Mouse (Mus musculus) brain, embryonic 14.5 days (tissue): ENCODE data around the gene Ubn1. TPM values are rescaled to one million over a fixed set of nuclear protein-coding genes. Genes with fewer than 3 reads are reported as not detected.

Experiments
- DNase-seq: peaks from one replicate; pipeline ENCODE4 v3.0.0-alpha.2; 2011; ENCODE audit warnings: low read depth
- CTCF ChIP-seq: fragments of 200-500 bp; IDR thresholded peaks from 2 replicates; pipeline ENCODE4 v1.5.1; 2012; ENCODE audit warnings: inconsistent platforms, mild to moderate bottlenecking, moderate library complexity, borderline replicate concordance; ENCODE audit not compliant: insufficient read depth, insufficient read length; ENCODE audit errors: extremely low read depth
- POLR2A ChIP-seq: fragments of 200-500 bp; IDR thresholded peaks from 2 replicates; pipeline ENCODE4 v1.6.1; 2012; ENCODE audit warnings: mild to moderate bottlenecking, inconsistent platforms, borderline replicate concordance; ENCODE audit not compliant: poor library complexity, insufficient read depth, insufficient read length, severe bottlenecking; ENCODE audit errors: extremely low read depth
- polyA plus RNA-seq: library from polyadenylated mRNA; depleted of rRNA; stranded (reverse); fragments of >200 nt; gene quantifications from 2 replicates; pipeline ENCODE4 v1.2.3, GENCODE M21; 2012; rRNA removed

The Ubn1 gene
- polyA plus RNA-seq, 1 experiment, result 37.6 TPM

GRCm38 (mm10) chr16:5130196-5130595, 80.3 kb downstream of the Ubn1 start:
- DNase-seq, result no peak
- TF ChIP-seq POLR2A, result no peak
- no peak for TF ChIP-seq CTCF

GRCm38 (mm10) chr16:5130766-5131165, 80.9 kb downstream of the Ubn1 start:
- DNase-seq, result no peak
- TF ChIP-seq CTCF, result no peak

- DNase-seq, result no peak
- no peak for TF ChIP-seq CTCF
- TF ChIP-seq POLR2A, result no peak
Measured at GRCm38 (mm10) chr16:5131251-5131922, 81.5 kb downstream of the Ubn1 start.

GRCm38 (mm10) chr16:5132401-5132801, 82.5 kb downstream of the Ubn1 start, which contains the start of gene Ppl:
TSS of gene Ppl (minus strand) at chr16:5132421.
- no peak for TF ChIP-seq POLR2A
- no peak for TF ChIP-seq CTCF
- no peak for DNase-seq

- no peak for DNase-seq
- TF ChIP-seq POLR2A (no peak), CTCF (no peak)
Measured at GRCm38 (mm10) chr16:5134623-5135330, 84.9 kb downstream of the Ubn1 start.

- TF ChIP-seq CTCF (no peak), POLR2A (no peak)
- no peak for DNase-seq
Measured at GRCm38 (mm10) chr16:5135551-5136261, 85.8 kb downstream of the Ubn1 start.

Other genes with a start within 250 kb of the Ubn1 start
- gene 4930562C15Rik, start 214.6 kb upstream of the Ubn1 start, polyA plus RNA-seq, result not detected in 2 replicates
- gene Ubald1, start 169.7 kb upstream of the Ubn1 start, polyA plus RNA-seq, result 25.7 and 46.5 TPM in 2 replicates
- gene Mgrn1, start 163.8 kb upstream of the Ubn1 start, polyA plus RNA-seq, result 152 and 169 TPM in 2 replicates
- gene Nudt16l1, start 111.3 kb upstream of the Ubn1 start, polyA plus RNA-seq, result 102 and 141 TPM in 2 replicates
- 99.8 and 131 TPM in 2 replicates for gene Anks3, start 85.9 kb upstream of the Ubn1 start, polyA plus RNA-seq
- not detected in 2 replicates for gene Sept12, start 52.2 kb upstream of the Ubn1 start, polyA plus RNA-seq
- gene Smim22, start 42.8 kb upstream of the Ubn1 start, polyA plus RNA-seq, result 1.6 and 3.4 TPM in 2 replicates
- 149 and 158 TPM in 2 replicates for gene Rogdi, start 36.5 kb upstream of the Ubn1 start, polyA plus RNA-seq
- 169 and 172 TPM in 2 replicates for gene Glyr1, start 194 bp upstream of the Ubn1 start, polyA plus RNA-seq
- 0.71 and 1.2 TPM in 2 replicates for gene Ppl, start 82.4 kb downstream of the Ubn1 start, polyA plus RNA-seq
- 1.1 and 1.7 TPM in 2 replicates for gene Sec14l5, start 97.1 kb downstream of the Ubn1 start, polyA plus RNA-seq
- gene Nagpa, start 154.0 kb downstream of the Ubn1 start, polyA plus RNA-seq, result 12.9 and 13.5 TPM in 2 replicates
- gene AU021092, start 172.2 kb downstream of the Ubn1 start, polyA plus RNA-seq, result 14.9 and 16.2 TPM in 2 replicates
- 42.9 and 56.6 TPM in 2 replicates for gene Alg1, start 183.6 kb downstream of the Ubn1 start, polyA plus RNA-seq
- gene Eef2kmt, start 205.9 kb downstream of the Ubn1 start, polyA plus RNA-seq, result 11.2 and 13.8 TPM in 2 replicates